In the genomic region with DNA sequence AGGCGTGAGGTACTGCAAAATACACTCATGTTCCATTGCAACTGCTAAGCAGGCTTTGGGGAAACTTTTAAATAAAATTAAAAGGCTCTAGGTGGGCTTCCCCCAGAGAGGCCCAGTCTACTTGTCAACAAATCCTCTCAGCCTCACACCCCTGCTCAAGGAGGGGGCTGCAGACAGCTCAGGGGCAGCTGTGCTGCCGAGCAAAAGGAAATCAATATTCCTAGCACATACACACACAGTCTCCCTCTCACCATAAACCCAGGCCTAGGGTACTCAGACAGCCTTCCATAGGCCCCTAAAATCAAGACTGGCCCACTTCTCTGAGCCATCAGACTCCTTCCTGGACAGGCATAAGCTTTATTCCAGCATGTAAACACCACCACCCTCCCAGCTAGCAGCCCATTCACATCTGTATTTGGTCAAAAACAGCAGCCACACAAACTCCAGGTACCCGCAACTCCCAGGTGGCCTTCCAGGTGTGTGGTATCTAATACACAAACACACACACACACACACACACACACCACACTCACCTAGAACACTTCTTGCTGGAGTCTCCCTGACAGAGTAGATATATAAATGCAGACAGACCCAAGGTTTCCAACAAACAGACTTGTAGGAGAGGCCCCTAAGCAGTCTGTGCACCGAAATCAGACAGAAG, we compare ENCODE assay signal across 8 mouse cellular contexts.
DNase-seq lines count a peak whose midpoint lies in the region; ATAC-seq and TF ChIP-seq lines count a peak whose summit lies in the region.

No protein-coding gene starts in this region.

- peak overlapping the region; percentile 79 for H3K4me3 ChIP-seq in liver, adult 2 months (ENCODE audit: insufficient read depth, low read depth, low read length)
- peak overlapping the region; percentile 72 for H3K4me3 ChIP-seq in embryonic facial prominence, embryonic 13.5 days
- peak overlapping the region; percentile 51 for H3K4me3 ChIP-seq in hindbrain, postnatal 0 days (ENCODE audit: low read length)
- H3K4me3 ChIP-seq in midbrain, postnatal 0 days (ENCODE audit: low read depth, low read length) = peak overlapping the region; percentile 42

- TF ChIP-seq CTCF in liver, adult 2 months (IDR thresholded peaks at IDR 0.05; ENCODE audit: low read depth, low read length) = no peak
- TF ChIP-seq CTCF in hindbrain, postnatal 0 days (IDR thresholded peaks at IDR 0.05; ENCODE audit: low read depth) = no peak
- TF ChIP-seq CTCF in midbrain, postnatal 0 days (IDR thresholded peaks at IDR 0.05) = no peak

- no peak for DNase-seq in liver, adult 2 months (ENCODE audit: extremely low read depth, low read depth, low spot score)
- DNase-seq in liver = no peak
- DNase-seq in hindbrain, postnatal 0 days (ENCODE audit: low spot score) = no peak
- no peak for DNase-seq in midbrain, postnatal 0 days (ENCODE audit: low spot score)
- DNase-seq in gastrocnemius, postnatal 10 days = no peak
- no peak for DNase-seq in adrenal gland, postnatal 14 days
- DNase-seq in kidney, adult 18-20 months = no peak

- H3K9me3 ChIP-seq in embryonic facial prominence, embryonic 13.5 days = no peaks in the 10 kb centered on the region
- no peaks in the 10 kb centered on the region for H3K9me3 ChIP-seq in hindbrain, postnatal 0 days (ENCODE audit: low read length)
- no peaks in the 10 kb centered on the region for H3K9me3 ChIP-seq in midbrain, postnatal 0 days (ENCODE audit: low read length)

- no peak for ATAC-seq in embryonic facial prominence, embryonic 13.5 days (ENCODE audit: insufficient number of reproducible peaks, insufficient read depth, low FRiP score, low TSS enrichment, low read depth)
- no peak for ATAC-seq in hindbrain, postnatal 0 days
- ATAC-seq in midbrain, postnatal 0 days (ENCODE audit: low FRiP score) = peak; percentile 44; the same call in 1 of the 2 replicates

- H3K27me3 ChIP-seq in liver, adult 2 months (ENCODE audit: control insufficient read depth, insufficient read depth, low read length) = no peaks in the 10 kb centered on the region
- H3K27me3 ChIP-seq in embryonic facial prominence, embryonic 13.5 days = no peaks in the 10 kb centered on the region
- H3K27me3 ChIP-seq in hindbrain, postnatal 0 days (ENCODE audit: insufficient read depth, low read length) = no peaks in the 10 kb centered on the region
- no peaks in the 10 kb centered on the region for H3K27me3 ChIP-seq in midbrain, postnatal 0 days (ENCODE audit: insufficient read depth, low read length)

- H3K36me3 ChIP-seq in liver, adult 2 months (ENCODE audit: control insufficient read depth, insufficient read depth, low read length) = no peaks in the 10 kb centered on the region
- no peaks in the 10 kb centered on the region for H3K36me3 ChIP-seq in embryonic facial prominence, embryonic 13.5 days
- no peaks in the 10 kb centered on the region for H3K36me3 ChIP-seq in hindbrain, postnatal 0 days (ENCODE audit: insufficient read depth, low read length)
- H3K36me3 ChIP-seq in midbrain, postnatal 0 days (ENCODE audit: insufficient read depth, low read length) = no peaks in the 10 kb centered on the region

- WGBS in liver, adult 2 months = 29% methylated on average over 4 of the region's 4 CpGs
- 34% methylated on average over 4 of the region's 4 CpGs for WGBS in embryonic facial prominence, embryonic 13.5 days
- WGBS in hindbrain, postnatal 0 days = 42% methylated on average over 4 of the region's 4 CpGs
- 46% methylated on average over 4 of the region's 4 CpGs for WGBS in midbrain, postnatal 0 days

- H3K4me2 ChIP-seq in embryonic facial prominence, embryonic 13.5 days = peak overlapping the region; percentile 73
- peak overlapping the region; percentile 72 for H3K4me2 ChIP-seq in hindbrain, postnatal 0 days (ENCODE audit: low read depth, low read length)
- peak overlapping the region; percentile 78 for H3K4me2 ChIP-seq in midbrain, postnatal 0 days (ENCODE audit: low read depth, low read length, poor library complexity, severe bottlenecking)

- peaks cover 27% of the 10 kb centered on the region for H3K79me2 ChIP-seq in liver, adult 2 months (ENCODE audit: control insufficient read depth, insufficient read depth, low read length)

- no peak for TF ChIP-seq POLR2A in liver, adult 2 months (IDR thresholded peaks at IDR 0.05; ENCODE audit: extremely low read depth, insufficient read depth, low read length)

- peak overlapping the region; percentile 84 for H3K27ac ChIP-seq in liver, adult 2 months (replicated peaks; ENCODE audit: insufficient read depth, low read depth, low read length)
- H3K27ac ChIP-seq in embryonic facial prominence, embryonic 13.5 days = peak overlapping the region; percentile 77
- H3K27ac ChIP-seq in hindbrain, postnatal 0 days = peak overlapping the region; percentile 67
- H3K27ac ChIP-seq in midbrain, postnatal 0 days (ENCODE audit: low read depth, low read length) = peak overlapping the region; percentile 43; the same call in 1 of the 2 replicates

- peak overlapping the region; percentile 97 for H3K9ac ChIP-seq in liver, adult 2 months (ENCODE audit: low read depth, low read length)
- peak overlapping the region; percentile 85 for H3K9ac ChIP-seq in embryonic facial prominence, embryonic 13.5 days
- peak overlapping the region; percentile 61 for H3K9ac ChIP-seq in hindbrain, postnatal 0 days (replicated peaks; ENCODE audit: low read length)
- peak overlapping the region; percentile 48; the same call in 1 of the 2 replicates for H3K9ac ChIP-seq in midbrain, postnatal 0 days (replicated peaks; ENCODE audit: low read length, poor library complexity, severe bottlenecking)

- H3K4me1 ChIP-seq in liver, adult 2 months (ENCODE audit: control insufficient read depth, insufficient read depth, low read length) = peaks cover 39% of the 10 kb centered on the region
- peaks cover 63% of the 10 kb centered on the region for H3K4me1 ChIP-seq in embryonic facial prominence, embryonic 13.5 days
- H3K4me1 ChIP-seq in hindbrain, postnatal 0 days (ENCODE audit: insufficient read depth, low read length) = peaks cover 66% of the 10 kb centered on the region
- peaks cover 21% of the 10 kb centered on the region for H3K4me1 ChIP-seq in midbrain, postnatal 0 days (ENCODE audit: insufficient read depth, low read length)
